Mouse (Mus musculus) hindbrain, postnatal 0 days (tissue): Measurements from ENCODE around the gene Vtn. TPM values are rescaled to one million over a fixed set of nuclear protein-coding genes. Genes with fewer than 3 reads are reported as not detected.
A peak's percentile ranks its signal among the peaks of the same experiment; 100 is the strongest.

ENCODE experiments used
- ATAC-seq: fragments of 200-750 bp; cut with Nextera tagmentation; 2 replicates; pipeline ENCODE4 v1.8.0; 2017; ENCODE audit warnings: mild to moderate bottlenecking, moderate TSS enrichment, moderate library complexity
- DNase-seq: peaks from one replicate; pipeline ENCODE4 v3.0.0-alpha.2; 2015; ENCODE audit warnings: low spot score
- H3K27ac ChIP-seq: fragments of 300-500 bp; sonication (generic); 2 replicates; pipeline ENCODE4 v1.5.1; 2014; ENCODE audit warnings: mild to moderate bottlenecking
- H3K27me3 ChIP-seq: fragments of 300-500 bp; sonication (generic); 2 replicates; pipeline ENCODE4 v1.6.1; 2014; ENCODE audit warnings: low read length, mixed read lengths; ENCODE audit not compliant: insufficient read depth
- H3K36me3 ChIP-seq: fragments of 300-500 bp; sonication (generic); 2 replicates; pipeline ENCODE4 v1.6.1; 2014; ENCODE audit warnings: low read length, mixed read lengths; ENCODE audit not compliant: insufficient read depth
- H3K4me1 ChIP-seq: fragments of 300-500 bp; sonication (generic); 2 replicates; pipeline ENCODE4 v1.6.1; 2014; ENCODE audit warnings: antibody characterized with exemption, low read length, mixed read lengths; ENCODE audit not compliant: insufficient read depth
- H3K4me2 ChIP-seq: fragments of 300-500 bp; sonication (generic); 2 replicates; pipeline ENCODE4 v1.6.1; 2014; ENCODE audit warnings: low read depth, mild to moderate bottlenecking, low read length, moderate library complexity, mixed read lengths
- H3K4me3 ChIP-seq: fragments of 300-500 bp; sonication (generic); 2 replicates; pipeline ENCODE4 v1.5.1; 2014; ENCODE audit warnings: low read length
- H3K9ac ChIP-seq: fragments of 300-500 bp; sonication (generic); replicated peaks from 2 replicates; pipeline ENCODE4 v1.6.1; 2014; ENCODE audit warnings: mild to moderate bottlenecking, low read length, moderate library complexity, mixed read lengths
- H3K9me3 ChIP-seq: fragments of 300-500 bp; sonication (generic); 2 replicates; pipeline ENCODE4 v1.6.1; 2016; ENCODE audit warnings: low read length, mixed read lengths
- CTCF ChIP-seq: IDR thresholded peaks from 2 replicates; pipeline ENCODE4 v1.5.1; 2016; ENCODE audit warnings: antibody characterized with exemption, control low read depth, low read depth
- WGBS: fragments of 180-500 bp; shearing (Covaris S2); extraction: QIAGEN DNeasy Blood & Tissue Kit; methylation state at CpG from one replicate; pipeline ENCODE4 v1.1.7; 2014; 5-methylcytosine and 5-hydroxymethylcytosine counted together
- polyA plus RNA-seq: library from polyadenylated mRNA; unstranded; fragments of >200 nt; fragmentation: Nextera tagmentation; extraction: Ambion mirVana; gene quantifications from 2 replicates; pipeline ENCODE4 v1.2.1, GENCODE M21; 2015
- total RNA-seq: library from RNA; depleted of rRNA; stranded (reverse); fragments of >200 nt; gene quantifications from 2 replicates; pipeline ENCODE4 v1.2.3, GENCODE M21; 2014; rRNA removed

The Vtn gene
- total RNA-seq (109 and 152 TPM in 2 replicates), polyA plus RNA-seq (118 and 133 TPM in 2 replicates)

DNA sequence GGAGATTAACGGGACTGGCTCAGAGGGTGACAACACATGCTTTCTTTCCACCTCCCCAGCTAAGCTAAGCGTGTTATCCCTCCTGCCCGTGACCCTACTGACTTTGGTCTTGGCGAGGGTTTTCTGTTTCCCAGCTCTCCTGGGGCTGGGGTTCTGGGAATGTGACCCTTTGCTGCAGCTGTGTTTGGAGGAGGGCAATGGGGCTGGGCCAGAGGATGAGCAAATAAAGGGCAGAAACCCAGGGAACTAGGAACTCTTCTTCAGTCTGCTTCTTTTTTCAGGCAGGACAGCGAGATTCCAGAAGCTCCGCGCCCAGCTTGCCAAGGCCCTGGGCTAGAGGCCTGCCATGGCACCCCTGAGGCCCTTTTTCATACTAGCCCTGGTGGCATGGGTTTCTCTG is at the start of gene Vtn:
Gene Vtn, plus strand, starts transcription at position 88 of the 400 bp plus-strand sequence.
- 61% methylated on average over 7 of the region's 7 CpGs for WGBS
- DNase-seq (no peak), ATAC-seq (no peak)

GRCm38 (mm10) chr11:78450337-78450736 is 48.6 kb upstream of the Vtn start:
- H3K27me3 ChIP-seq: no peaks in the 10 kb centered on the region
- H3K36me3 ChIP-seq: no peaks in the 10 kb centered on the region
- H3K4me2 ChIP-seq: no peak overlapping the region
- WGBS: 60% methylated on average over 2 of the region's 2 CpGs
- H3K27ac ChIP-seq: no peak overlapping the region
- TF ChIP-seq CTCF: no peak
- H3K4me3 ChIP-seq: no peak overlapping the region
- no peak overlapping the region for H3K9ac ChIP-seq
- H3K4me1 ChIP-seq: no peaks in the 10 kb centered on the region
- no peaks in the 10 kb centered on the region for H3K9me3 ChIP-seq
- ATAC-seq (no peak), DNase-seq (no peak)

More for the DNA sequence above, at the start of gene Vtn:
- H3K4me2 ChIP-seq: peak within 1 kb of the TSS; percentile 79
- peaks cover 4% of the 10 kb centered on the region; the same call in 1 of the 2 replicates for H3K4me1 ChIP-seq
- no peaks in the 10 kb centered on the region for H3K9me3 ChIP-seq
- peak within 1 kb of the TSS; percentile 76 for H3K9ac ChIP-seq
- H3K27ac ChIP-seq: peak within 1 kb of the TSS; percentile 94
- no peaks in the 10 kb centered on the region for H3K27me3 ChIP-seq
- no peak for TF ChIP-seq CTCF
- H3K36me3 ChIP-seq: no peaks in the 10 kb centered on the region
- H3K4me3 ChIP-seq: peak within 1 kb of the TSS; percentile 70

DNA sequence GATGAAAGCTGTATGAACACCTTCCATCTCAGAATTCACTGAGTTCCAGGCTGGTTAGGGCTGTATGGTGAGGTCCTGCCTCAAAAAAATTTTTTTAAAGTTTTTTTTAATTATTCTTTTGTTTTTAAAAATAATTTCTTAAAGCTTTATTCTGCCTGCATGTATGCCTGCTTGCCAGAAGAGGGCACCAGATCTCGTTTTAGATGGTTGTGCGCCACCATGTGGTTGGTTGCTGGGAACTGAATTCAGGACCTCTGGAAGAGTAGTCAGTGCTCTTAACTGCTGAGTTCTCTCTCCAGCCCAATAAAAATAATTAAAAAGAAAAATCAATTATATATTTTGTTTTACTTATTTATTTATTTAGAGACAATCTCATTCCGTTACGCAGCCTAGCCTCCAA is 45.2 kb upstream of the Vtn start:
- H3K9me3 ChIP-seq: no peaks in the 10 kb centered on the region
- DNase-seq: peak; percentile 88
- TF ChIP-seq CTCF: peak; percentile 90

GRCm38 (mm10) chr11:78454276-78454675 is 44.6 kb upstream of the Vtn start:
- no peak for TF ChIP-seq CTCF
- 71% methylated on average over 7 of the region's 7 CpGs for WGBS
- no peak overlapping the region for H3K27ac ChIP-seq
- H3K4me2 ChIP-seq: no peak overlapping the region
- DNase-seq (no peak), ATAC-seq (no peak)
- no peak overlapping the region for H3K9ac ChIP-seq
- no peaks in the 10 kb centered on the region for H3K27me3 ChIP-seq
- no peaks in the 10 kb centered on the region for H3K4me1 ChIP-seq
- H3K9me3 ChIP-seq: no peaks in the 10 kb centered on the region
- H3K4me3 ChIP-seq: no peak overlapping the region
- H3K36me3 ChIP-seq: no peaks in the 10 kb centered on the region

More for the DNA sequence above, 45.2 kb upstream of the Vtn start:
- Histone ChIP-seq H3K4me3 (no peak overlapping the region), H3K4me1 (no peaks in the 10 kb centered on the region), H3K9ac (no peak overlapping the region), H3K4me2 (no peak overlapping the region), H3K27ac (no peak overlapping the region), H3K36me3 (no peaks in the 10 kb centered on the region), H3K27me3 (no peaks in the 10 kb centered on the region)
- WGBS: 11% methylated on average over 4 of the region's 4 CpGs
- no peak for ATAC-seq

GRCm38 (mm10) chr11:78455308-78455707 is 43.6 kb upstream of the Vtn start:
- DNase-seq (peak; percentile 32), ATAC-seq (no peak)
- no peak overlapping the region for H3K4me3 ChIP-seq
- H3K9ac ChIP-seq: no peak overlapping the region
- peak; percentile 52 for TF ChIP-seq CTCF
- 47% methylated on average over 5 of the region's 5 CpGs for WGBS
- no peaks in the 10 kb centered on the region for H3K4me1 ChIP-seq
- H3K36me3 ChIP-seq: no peaks in the 10 kb centered on the region
- H3K27ac ChIP-seq: no peak overlapping the region
- H3K9me3 ChIP-seq: no peaks in the 10 kb centered on the region
- no peak overlapping the region for H3K4me2 ChIP-seq
- H3K27me3 ChIP-seq: no peaks in the 10 kb centered on the region

DNA sequence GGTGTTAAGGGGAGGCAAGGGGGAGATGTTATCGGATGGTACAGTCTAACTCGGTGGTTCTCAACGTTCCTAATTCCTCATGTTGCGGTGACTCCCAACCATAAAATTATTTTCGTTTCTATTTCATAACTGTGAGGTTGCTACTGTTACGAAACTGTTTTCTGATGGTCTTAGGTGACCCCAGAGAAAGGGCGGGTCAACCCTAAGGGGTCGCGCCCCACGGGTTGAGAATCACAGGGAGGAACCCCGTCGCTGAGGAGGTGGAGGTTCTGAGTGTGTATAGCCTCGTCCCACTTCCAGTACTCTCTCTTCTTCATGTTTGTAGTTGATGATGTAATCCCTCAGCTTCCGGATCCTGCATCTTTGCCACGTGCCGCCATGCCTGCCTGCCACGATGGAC is 40.2 kb upstream of the Vtn start:
- Histone ChIP-seq H3K9me3 (no peaks in the 10 kb centered on the region), H3K27me3 (no peaks in the 10 kb centered on the region), H3K9ac (no peak overlapping the region), H3K36me3 (no peaks in the 10 kb centered on the region), H3K27ac (no peak overlapping the region), H3K4me1 (no peaks in the 10 kb centered on the region), H3K4me2 (no peak overlapping the region), H3K4me3 (no peak overlapping the region)
- WGBS: 85% methylated on average over 17 of the region's 17 CpGs
- ATAC-seq: no peak
- TF ChIP-seq CTCF: no peak
- no peak for DNase-seq

DNA sequence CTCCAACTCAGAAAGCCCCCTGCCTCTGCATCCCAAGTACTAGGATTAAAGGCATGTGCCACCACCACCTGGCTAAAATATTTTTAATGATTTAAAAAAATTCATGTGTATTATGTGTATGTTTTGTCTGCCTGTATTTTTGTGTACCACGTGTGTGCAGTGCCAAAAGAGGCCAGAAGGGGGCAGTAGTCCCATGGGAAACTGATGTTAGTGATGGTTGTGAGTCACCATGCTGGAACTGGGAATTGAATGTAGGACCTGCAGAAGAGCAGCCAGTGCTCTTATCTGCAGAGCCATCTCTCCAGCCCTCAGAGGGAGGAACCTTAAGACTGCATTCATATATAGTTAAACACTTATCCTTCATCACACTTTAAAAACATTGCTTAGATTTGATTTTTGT is 37.0 kb upstream of the Vtn start:
- no peak overlapping the region for H3K9ac ChIP-seq
- H3K4me1 ChIP-seq: peaks cover 11% of the 10 kb centered on the region
- no peak overlapping the region for H3K4me3 ChIP-seq
- no peak overlapping the region for H3K27ac ChIP-seq
- no peaks in the 10 kb centered on the region for H3K9me3 ChIP-seq
- DNase-seq (no peak), ATAC-seq (no peak)
- H3K36me3 ChIP-seq: no peaks in the 10 kb centered on the region
- TF ChIP-seq CTCF: peak; percentile 47
- 72% methylated on average over 1 of the region's 1 CpGs for WGBS
- H3K4me2 ChIP-seq: no peak overlapping the region
- H3K27me3 ChIP-seq: no peaks in the 10 kb centered on the region
